Mouse (Mus musculus) heart, adult 2 months (tissue): ENCODE results near the gene Acot12.

Experiments used
- CTCF ChIP-seq: fragments of 200-600 bp; IDR thresholded peaks from 2 replicates; pipeline ENCODE4 v1.8.1; 2022; ENCODE audit warnings: antibody characterized with exemption, mild to moderate bottlenecking, moderate library complexity
- EP300 ChIP-seq: fragments of 200-500 bp; IDR thresholded peaks from 2 replicates; pipeline ENCODE4 v1.6.1; 2011; ENCODE audit warnings: low read depth, low read length, control low read depth; ENCODE audit not compliant: insufficient read depth
- POLR2A ChIP-seq: fragments of 200-500 bp; IDR thresholded peaks from 2 replicates; pipeline ENCODE4 v1.6.1; 2011; ENCODE audit warnings: mild to moderate bottlenecking, low read depth, low read length, control low read depth; ENCODE audit not compliant: insufficient read depth

GRCm38 (mm10) chr13:91743180-91743579 lies 1.9 kb downstream of the Acot12 start:
- no peak for TF ChIP-seq CTCF
- TF ChIP-seq EP300, result no peak
- TF ChIP-seq POLR2A, result no peak
